Mouse (Mus musculus) bone marrow, adult 2 months (tissue): ENCODE results near the gene Il6ra.
"Not testable (repeated sequence)": the region's sequence is repeated elsewhere in the genome, so short reads cannot be mapped to it uniquely, and the experiment has no call there.

ENCODE experiments used
- CTCF ChIP-seq: fragments of 200-500 bp; IDR thresholded peaks from 2 replicates; pipeline ENCODE4 v1.5.1; 2011; ENCODE audit warnings: low read length, control low read depth; ENCODE audit not compliant: control insufficient read depth, insufficient read depth
- POLR2A ChIP-seq: fragments of 200-500 bp; IDR thresholded peaks from 2 replicates; pipeline ENCODE4 v1.6.1; 2011; ENCODE audit warnings: low read depth, mild to moderate bottlenecking, control low read depth, low read length, borderline replicate concordance; ENCODE audit not compliant: control insufficient read depth

- TF ChIP-seq CTCF, POLR2A: not testable (repeated sequence)
These were observed 49.7 kb downstream of the Il6ra start for GRCm38 (mm10) chr3:89863276-89863675.
